In genomic region chr12:111035182-111035824, GRCm38 (mm10) we compare ENCODE assay signal across 7 mouse cellular contexts. TPM values are rescaled to one million over a fixed set of nuclear protein-coding genes. Genes with fewer than 3 reads are reported as not detected.
DNase-seq lines count a peak whose midpoint lies in the region; ATAC-seq lines count a peak whose summit lies in the region.

No protein-coding gene starts in this region.

- ATAC-seq in hematopoietic stem cell, adult 5-6 weeks (replicated peaks in 1 of 2; ENCODE audit: insufficient read depth in 1 of 2, low FRiP score in 2 of 2, low TSS enrichment in 1 of 2, low read depth in 1 of 2, poor library complexity in 2 of 2, severe bottlenecking in 2 of 2): peak; percentile 59 to 61

- peak; percentile 25 for DNase-seq in CD4-positive helper T cell, adult 2 months (ENCODE audit: low read depth, low spot score)
- peak; percentile 71 for DNase-seq in MEL-GATA-1-ER (ENCODE audit: extremely low read depth, low read depth)
- peak; percentile 39 for DNase-seq in naive thymus-derived CD4-positive, alpha-beta T cell, adult 2 months (ENCODE audit: low read depth)
- no peak for DNase-seq in gastrocnemius, postnatal 10 days
- DNase-seq in right cerebral cortex, postnatal 36 days (ENCODE audit: low spot score in 2 of 2): no peak
- DNase-seq in frontal cortex, postnatal 25 days (ENCODE audit: low spot score in 2 of 2): no peak

RNA-seq across cellular contexts. Expression of gene Rcor1, which starts 3.8 kb away (rescaled TPM):
- 32.0 and 47.7 TPM in 2 replicates for total RNA-seq in hematopoietic stem cell, adult 5-6 weeks (2017)
- 10 to 100 TPM; 14.3 to 19.4 TPM for total RNA-seq in gastrocnemius, postnatal 10 days (2021)

RNA-seq across cellular contexts. Expression of gene Ankrd9, which starts 56.5 kb away (rescaled TPM):
- total RNA-seq in hematopoietic stem cell, adult 5-6 weeks (2017): 4.2 and 6.8 TPM in 2 replicates
- total RNA-seq in gastrocnemius, postnatal 10 days (2021): 100 to 1,000 TPM in 1 of 2 experiments, 10 to 100 TPM in 1; 20.3 to 102 TPM

Comparison
In these comparisons a context has a peak if more than half of its experiments do, and no peak if none do; other contexts are left out.
1. DNase-seq: peak in CD4-positive helper T cell, adult 2 months (single experiment), MEL-GATA-1-ER (single experiment) and naive thymus-derived CD4-positive, alpha-beta T cell, adult 2 months (single experiment); none in gastrocnemius, postnatal 10 days (single experiment), right cerebral cortex, postnatal 36 days (0 of 2) and frontal cortex, postnatal 25 days (0 of 2).